Mouse (Mus musculus): Measurements from ENCODE around the gene Cdc40.
"Not testable (repeated sequence)": the region's sequence is repeated elsewhere in the genome, so short reads cannot be mapped to it uniquely, and the experiment has no call there.

Gene Cdc40

GRCm38 (mm10) chr10:40857599-40857998 lies 25.5 kb downstream of the Cdc40 start:
- no peak for DNase-seq (ENCODE audit: low spot score in 2 of 2)

- no peak for DNase-seq (ENCODE audit: low spot score in 2 of 2)
Observed at GRCm38 (mm10) chr10:40856703-40857102, 26.4 kb downstream of the Cdc40 start.

GRCm38 (mm10) chr10:40855616-40856015 lies 27.5 kb downstream of the Cdc40 start:
- no peak for DNase-seq (ENCODE audit: low spot score in 2 of 2)

GRCm38 (mm10) chr10:40851138-40851537 lies 32.0 kb downstream of the Cdc40 start:
- no peak for DNase-seq (ENCODE audit: low spot score in 2 of 2)

GRCm38 (mm10) chr10:40850644-40851043 lies 32.5 kb downstream of the Cdc40 start:
- DNase-seq (ENCODE audit: low spot score in 2 of 2) = no peak

- no peak for DNase-seq (ENCODE audit: low spot score in 2 of 2)
Observed at GRCm38 (mm10) chr10:40847176-40847874, 35.8 kb downstream of the Cdc40 start.

GRCm38 (mm10) chr10:40845626-40846025 lies 37.5 kb downstream of the Cdc40 start:
- no peak for DNase-seq (ENCODE audit: low spot score in 2 of 2)

GRCm38 (mm10) chr10:40844546-40844945 lies 38.6 kb downstream of the Cdc40 start:
- DNase-seq (ENCODE audit: low spot score in 2 of 2) = no peak

- DNase-seq (ENCODE audit: low spot score in 2 of 2) = no peak
Observed at GRCm38 (mm10) chr10:40843841-40844240, 39.3 kb downstream of the Cdc40 start.

GRCm38 (mm10) chr10:40840086-40840485 lies 43.0 kb downstream of the Cdc40 start:
- DNase-seq (ENCODE audit: low spot score in 2 of 2) = peak in 1 of 2 experiments; percentile 49

- DNase-seq (ENCODE audit: low spot score in 2 of 2) = no peak
Observed at GRCm38 (mm10) chr10:40831267-40831666, 51.8 kb downstream of the Cdc40 start.

- DNase-seq (ENCODE audit: low spot score in 2 of 2) = no peak
Observed at GRCm38 (mm10) chr10:40830312-40830711, 52.8 kb downstream of the Cdc40 start.

GRCm38 (mm10) chr10:40827706-40828105 lies 55.4 kb downstream of the Cdc40 start:
- DNase-seq (ENCODE audit: low spot score in 2 of 2) = no peak

- DNase-seq (ENCODE audit: low spot score in 2 of 2) = no peak
Observed at GRCm38 (mm10) chr10:40825952-40826351, 57.2 kb downstream of the Cdc40 start.

GRCm38 (mm10) chr10:40816471-40816870 lies 66.6 kb downstream of the Cdc40 start:
- DNase-seq (ENCODE audit: low spot score in 2 of 2) = no peak

GRCm38 (mm10) chr10:40813627-40814026 lies 69.5 kb downstream of the Cdc40 start:
- no peak for DNase-seq (ENCODE audit: low spot score in 2 of 2)

GRCm38 (mm10) chr10:40809411-40809910 lies 73.7 kb downstream of the Cdc40 start:
- not testable (repeated sequence) for DNase-seq (ENCODE audit: low spot score in 2 of 2)

GRCm38 (mm10) chr10:40806221-40806620 lies 76.9 kb downstream of the Cdc40 start:
- DNase-seq (ENCODE audit: low spot score in 2 of 2) = no peak

- DNase-seq (ENCODE audit: low spot score in 2 of 2) = no peak
Observed at GRCm38 (mm10) chr10:40805221-40805620, 77.9 kb downstream of the Cdc40 start.

- DNase-seq (ENCODE audit: low spot score in 2 of 2) = no peak
Observed at GRCm38 (mm10) chr10:40792115-40792514, 91.0 kb downstream of the Cdc40 start.

GRCm38 (mm10) chr10:40790406-40790805 lies 92.7 kb downstream of the Cdc40 start:
- no peak for DNase-seq (ENCODE audit: low spot score in 2 of 2)

All from urinary bladder, postnatal 4 days (tissue).